22 mouse cellular contexts compared by ENCODE assay signal in the genomic region with DNA sequence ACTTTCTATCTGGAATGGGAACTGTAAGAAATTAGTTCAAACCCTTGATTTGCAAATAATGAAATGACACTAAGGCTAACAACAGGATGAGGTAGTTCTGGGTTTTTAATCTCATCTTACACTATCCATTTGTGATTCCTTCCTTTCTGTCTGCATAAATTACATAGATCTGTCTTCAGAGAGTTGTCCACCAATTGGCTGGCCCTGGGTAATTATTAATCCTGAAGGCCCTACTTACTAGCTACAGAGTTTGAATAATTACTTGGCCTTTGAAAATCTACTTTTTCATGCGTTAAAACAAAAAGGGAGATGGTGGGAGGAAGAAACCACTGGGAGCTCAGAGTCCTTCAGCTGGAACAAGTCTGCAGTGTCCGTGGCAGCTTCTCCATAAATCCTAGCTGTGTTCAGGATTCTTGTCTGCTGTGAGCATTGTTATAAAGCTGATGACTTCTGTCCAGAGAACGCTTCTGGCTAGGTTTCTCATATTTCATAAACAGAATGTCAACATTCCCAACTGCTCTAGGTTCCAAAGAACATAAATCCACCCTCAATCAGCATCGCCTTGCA. TPM values are rescaled to one million over a fixed set of nuclear protein-coding genes. Genes with fewer than 3 reads are reported as not detected.
DNase-seq lines count a peak whose midpoint lies in the region; ATAC-seq and TF ChIP-seq lines count a peak whose summit lies in the region.
"Had no signal": no experiment of that assay in that cellular context is flagged by ENCODE, and none has a peak within 500 bp of the region (broad histone marks: within the 10 kb centered on the region; RNA-seq: fewer than 3 reads in every experiment).

No protein-coding gene starts in this region.

- no peak overlapping the region for H3K4me2 ChIP-seq in intestine, embryonic 15.5 days (replicated peaks)
- H3K4me2 ChIP-seq in heart, embryonic 12.5 days: no peak overlapping the region
- H3K4me2 ChIP-seq: embryonic facial prominence, embryonic 13.5 days; forebrain, embryonic 15.5 days; hindbrain, embryonic 15.5 days; midbrain, embryonic 15.5 days had no signal

- POLR2A ChIA-PET in Patski (lab: Charles Lee): no interaction called here

- no peaks in the 10 kb centered on the region for H3K4me1 ChIP-seq in intestine, embryonic 15.5 days (replicated peaks)
- H3K4me1 ChIP-seq in heart, embryonic 12.5 days (replicated peaks): 0 out of 2 replicates have a peak, but pooled peaks cover 2% of the 10 kb centered on the region
- H3K4me1 ChIP-seq: embryonic facial prominence, embryonic 13.5 days; forebrain, embryonic 15.5 days; hindbrain, embryonic 15.5 days; midbrain, embryonic 15.5 days had no signal

- no peaks in the 10 kb centered on the region for H3K27me3 ChIP-seq in Patski
- no peaks in the 10 kb centered on the region for H3K27me3 ChIP-seq in intestine, embryonic 15.5 days (replicated peaks)
- no peaks in the 10 kb centered on the region for H3K27me3 ChIP-seq in heart, embryonic 12.5 days (replicated peaks)
- H3K27me3 ChIP-seq: embryonic facial prominence, embryonic 13.5 days; forebrain, embryonic 15.5 days; hindbrain, embryonic 15.5 days; midbrain, embryonic 15.5 days had no signal

- no peak overlapping the region for H3K9ac ChIP-seq in intestine, embryonic 15.5 days
- no peak overlapping the region for H3K9ac ChIP-seq in heart, embryonic 12.5 days
- H3K9ac ChIP-seq: embryonic facial prominence, embryonic 13.5 days; forebrain, embryonic 15.5 days; hindbrain, embryonic 15.5 days; liver, postnatal 0 days; midbrain, embryonic 15.5 days had no signal

- CTCF ChIA-PET in Patski (lab: Charles Lee): interaction anchor here (1.1 to 1.5 kb wide), 2 partner anchors 15 to 48 kb away, joined by 3 to 4 read pairs; no protein-coding TSS in a partner anchor

- H3K36me3 ChIP-seq in intestine, embryonic 15.5 days: no peaks in the 10 kb centered on the region
- H3K36me3 ChIP-seq in heart, embryonic 12.5 days: no peaks in the 10 kb centered on the region
- H3K36me3 ChIP-seq: embryonic facial prominence, embryonic 13.5 days; forebrain, embryonic 15.5 days; hindbrain, embryonic 15.5 days; midbrain, embryonic 15.5 days had no signal

- DNase-seq in kidney, adult 9 months: peak; percentile 51
- DNase-seq in kidney, adult 18-20 months: no peak
- peak; percentile 42 for DNase-seq in Patski (ENCODE audit: low read depth, low spot score)
- DNase-seq in kidney, postnatal 4 days: peak; percentile 11 to 37
- no peak for DNase-seq in left cerebral cortex, adult 11 months (ENCODE audit: low spot score)
- DNase-seq: adrenal gland, adult 2 months; B cell, adult 2 months; cerebellum, postnatal 10 days; gastrocnemius, postnatal 36 days; heart, postnatal 36 days; liver, postnatal 0 days; lung, postnatal 36 days; right cerebral cortex, postnatal 14 days; spleen, adult 18-20 months had no signal

- 19% methylated on average over 4 of the region's 4 CpGs for WGBS in intestine, embryonic 15.5 days
- 61% methylated on average over 4 of the region's 4 CpGs for WGBS in heart, embryonic 12.5 days

- no peak overlapping the region for H3K27ac ChIP-seq in intestine, embryonic 15.5 days
- H3K27ac ChIP-seq in heart, embryonic 12.5 days (ENCODE audit: poor library complexity, severe bottlenecking): no peak overlapping the region
- H3K27ac ChIP-seq: embryonic facial prominence, embryonic 13.5 days; forebrain, embryonic 15.5 days; hindbrain, embryonic 15.5 days; midbrain, embryonic 15.5 days had no signal

- no peak for TF ChIP-seq CTCF in Patski (IDR thresholded peaks at IDR 0.05)

- H3K9me3 ChIP-seq in intestine, embryonic 15.5 days: no peaks in the 10 kb centered on the region
- H3K9me3 ChIP-seq in heart, embryonic 12.5 days (replicated peaks): no peaks in the 10 kb centered on the region
- H3K9me3 ChIP-seq: embryonic facial prominence, embryonic 13.5 days; forebrain, embryonic 15.5 days; hindbrain, embryonic 15.5 days; midbrain, embryonic 15.5 days had no signal

- H3K4me3 ChIP-seq in intestine, embryonic 15.5 days (replicated peaks): no peak overlapping the region
- H3K4me3 ChIP-seq in heart, embryonic 12.5 days: no peak overlapping the region
- H3K4me3 ChIP-seq: embryonic facial prominence, embryonic 13.5 days; forebrain, embryonic 15.5 days; hindbrain, embryonic 15.5 days; midbrain, embryonic 15.5 days; myocyte had no signal

- in situ Hi-C loops in Patski (cut with MboI; ENCODE audit: low pct_unique_long_range_greater_than_20kb): no loop called here

- no peak for ATAC-seq in Patski
- ATAC-seq in intestine, embryonic 15.5 days: 0 out of 2 replicates have a peak, but pooled peaks have one; percentile 43
- ATAC-seq in heart, embryonic 12.5 days (ENCODE audit: insufficient number of reproducible peaks, low FRiP score): no peak
- ATAC-seq: forebrain, embryonic 15.5 days; liver, postnatal 0 days; midbrain, embryonic 15.5 days had no signal

RNA-seq across cellular contexts. Expression of a gene that starts 29.3 kb away (rescaled TPM):
- not detected for polyA plus RNA-seq in Patski (2021)
- 0.20 and 0.31 TPM in 2 replicates for polyA plus RNA-seq in intestine, embryonic 15.5 days (2015; fragmentation: Nextera tagmentation; extraction: Ambion mirVana)
- polyA plus RNA-seq in heart, embryonic 12.5 days (2016; fragmentation: Nextera tagmentation; extraction: Ambion mirVana): 0.06 TPM in 1 of 2 replicates, not detected in the other
- polyA plus RNA-seq: liver, adult 2 months; midbrain, embryonic 15.5 days had no signal

Comparison
In these comparisons a context has a peak if more than half of its experiments do, and no peak if none do; other contexts are left out.
1. DNase-seq: peak in kidney, adult 9 months (single experiment), Patski (single experiment) and kidney, postnatal 4 days (2 of 2); none in kidney, adult 18-20 months (single experiment) and left cerebral cortex, adult 11 months (single experiment).